Mouse (Mus musculus) retina, postnatal 7 days (tissue): ENCODE data around the gene Ugt1a10.
A peak's percentile ranks its signal among the peaks of the same experiment; 100 is the strongest.
"Not testable (repeated sequence)": the region's sequence is repeated elsewhere in the genome, so short reads cannot be mapped to it uniquely, and the experiment has no call there.

ENCODE experiments used
- DNase-seq: peaks from one replicate; pipeline ENCODE4 v3.0.0-alpha.2; 2012; ENCODE audit warnings: low read depth, low spot score

The Ugt1a10 gene

DNA sequence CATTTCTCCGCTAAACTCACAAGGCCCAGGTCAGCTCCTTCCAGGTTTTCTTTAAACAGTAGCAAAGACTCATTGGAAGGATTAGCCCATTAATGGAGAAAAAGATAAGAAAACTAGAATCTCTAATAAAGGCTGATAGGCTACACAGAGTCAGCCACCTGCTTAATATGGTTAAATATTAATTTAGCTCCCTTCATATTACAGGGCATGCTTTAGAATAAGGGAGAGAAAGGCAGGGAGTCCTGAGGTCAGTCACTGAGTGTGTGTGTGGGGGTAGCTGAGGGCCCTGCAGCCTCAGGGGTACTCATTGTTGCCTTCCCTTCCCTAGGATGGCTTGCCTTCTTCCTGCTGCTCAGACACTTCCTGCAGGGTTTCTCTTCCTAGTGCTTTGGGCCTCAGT is 83.0 kb downstream of the Ugt1a10 start:
- no peak for DNase-seq

GRCm38 (mm10) chr1:88140492-88140891 is 85.3 kb downstream of the Ugt1a10 start:
- not testable (repeated sequence) for DNase-seq

GRCm38 (mm10) chr1:88143966-88144675 is 88.9 kb downstream of the Ugt1a10 start:
- DNase-seq = peak; percentile 9

GRCm38 (mm10) chr1:88145278-88145677 is 90.1 kb downstream of the Ugt1a10 start:
- DNase-seq = not testable (repeated sequence)

DNA sequence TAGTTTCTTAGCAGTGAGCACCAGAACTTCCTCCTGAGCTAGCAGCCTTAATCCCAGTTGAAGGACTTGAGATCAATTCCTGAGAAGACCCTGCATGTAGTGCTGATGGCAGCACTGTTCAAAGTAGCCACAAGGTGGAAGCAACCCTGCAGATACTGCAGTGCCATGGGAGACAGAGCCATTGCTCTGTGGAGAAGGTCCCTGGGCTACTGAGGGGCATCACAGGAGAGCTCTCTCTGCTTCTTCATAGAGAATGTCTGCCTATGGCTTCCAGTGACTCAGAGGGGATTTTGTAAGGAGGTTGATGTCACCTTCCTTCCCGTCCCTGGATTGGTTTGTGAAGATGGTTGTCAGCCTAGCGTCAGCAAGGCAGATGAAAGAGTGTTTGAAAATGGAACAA is 94.9 kb downstream of the Ugt1a10 start:
- DNase-seq = not testable (repeated sequence)

- DNase-seq = no peak
These were observed 103.2 kb downstream of the Ugt1a10 start for GRCm38 (mm10) chr1:88158430-88158829.

GRCm38 (mm10) chr1:88165711-88166110 is 110.5 kb downstream of the Ugt1a10 start, which contains the start of gene Ugt1a5:
TSS of gene Ugt1a5 (plus strand) at chr1:88166012.
- no peak for DNase-seq

GRCm38 (mm10) chr1:88172190-88172589 is 117.0 kb downstream of the Ugt1a10 start:
- DNase-seq = not testable (repeated sequence)

DNA sequence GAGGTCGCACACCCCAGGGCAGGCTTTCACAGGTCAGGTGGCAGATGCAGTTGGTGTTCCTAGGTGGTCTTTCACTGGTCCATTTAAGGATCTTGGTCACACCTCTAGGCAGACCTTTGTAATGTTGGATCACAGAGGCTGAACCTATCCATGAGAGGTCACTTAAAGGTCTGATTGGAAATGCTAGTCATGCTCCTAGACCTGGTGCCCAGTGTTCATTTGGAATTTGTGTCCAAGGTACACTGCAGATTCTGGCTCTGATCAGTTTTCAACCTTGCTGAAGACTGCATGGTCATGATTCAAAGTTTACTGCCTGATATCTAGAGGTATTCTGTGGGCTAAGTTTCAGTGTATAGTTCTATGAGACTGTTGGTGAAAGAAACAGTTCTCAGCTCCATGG is 124.5 kb downstream of the Ugt1a10 start:
- no peak for DNase-seq

- DNase-seq = no peak
These were observed 131.2 kb downstream of the Ugt1a10 start for GRCm38 (mm10) chr1:88186325-88186935.

GRCm38 (mm10) chr1:88192136-88192535 is 136.9 kb downstream of the Ugt1a10 start:
- DNase-seq = no peak

GRCm38 (mm10) chr1:88195687-88196086 is 140.5 kb downstream of the Ugt1a10 start:
- DNase-seq = no peak

DNA sequence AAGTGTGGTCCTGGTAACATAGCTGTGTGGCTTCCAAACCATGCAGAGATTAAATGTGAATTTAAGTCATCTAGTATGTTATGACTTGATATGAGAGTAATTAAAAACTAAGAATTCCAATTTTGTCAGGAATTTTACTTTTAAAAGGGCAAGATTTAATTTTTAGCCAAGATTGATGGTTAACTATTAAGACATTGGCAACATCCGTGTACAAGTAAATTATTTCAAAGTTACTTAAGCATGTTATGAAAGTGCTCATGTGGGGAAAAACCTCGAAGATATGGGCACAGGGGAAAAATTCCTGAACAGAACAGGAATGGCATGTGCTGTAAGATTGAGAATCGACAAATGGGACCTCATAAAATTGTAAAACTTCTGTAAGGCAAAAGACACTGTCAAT is 142.3 kb downstream of the Ugt1a10 start:
- no peak for DNase-seq

DNA sequence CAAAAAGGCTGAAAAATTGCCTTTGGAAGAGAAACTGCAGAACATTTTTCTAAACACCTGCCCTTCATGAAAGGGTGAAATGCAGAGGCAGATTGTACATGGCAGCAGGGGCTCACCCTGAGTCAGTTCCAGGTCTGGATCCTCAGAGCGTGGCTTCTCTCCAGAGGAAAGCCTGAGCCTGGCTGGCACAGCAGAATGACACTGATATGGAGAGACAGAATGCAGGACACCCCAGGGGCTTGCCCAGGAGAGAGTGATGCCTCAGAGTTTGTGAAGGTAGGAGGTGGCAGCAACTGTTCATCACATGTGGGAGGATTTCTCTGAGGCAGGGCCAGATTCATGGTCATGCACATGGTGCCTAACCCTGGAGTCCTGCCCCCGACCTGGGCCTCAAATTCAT is 144.8 kb downstream of the Ugt1a10 start:
- no peak for DNase-seq

GRCm38 (mm10) chr1:88200456-88200855 is 145.3 kb downstream of the Ugt1a10 start, which contains the start of gene Ugt1a2:
TSS of gene Ugt1a2 (plus strand) at chr1:88200601.
- DNase-seq = no peak

- peak; percentile 50 for DNase-seq
These were observed 150.2 kb downstream of the Ugt1a10 start, which contains the start of gene Dnajb3 for GRCm38 (mm10) chr1:88205294-88205922. TSS of gene Dnajb3 (minus strand) at chr1:88205782.

DNA sequence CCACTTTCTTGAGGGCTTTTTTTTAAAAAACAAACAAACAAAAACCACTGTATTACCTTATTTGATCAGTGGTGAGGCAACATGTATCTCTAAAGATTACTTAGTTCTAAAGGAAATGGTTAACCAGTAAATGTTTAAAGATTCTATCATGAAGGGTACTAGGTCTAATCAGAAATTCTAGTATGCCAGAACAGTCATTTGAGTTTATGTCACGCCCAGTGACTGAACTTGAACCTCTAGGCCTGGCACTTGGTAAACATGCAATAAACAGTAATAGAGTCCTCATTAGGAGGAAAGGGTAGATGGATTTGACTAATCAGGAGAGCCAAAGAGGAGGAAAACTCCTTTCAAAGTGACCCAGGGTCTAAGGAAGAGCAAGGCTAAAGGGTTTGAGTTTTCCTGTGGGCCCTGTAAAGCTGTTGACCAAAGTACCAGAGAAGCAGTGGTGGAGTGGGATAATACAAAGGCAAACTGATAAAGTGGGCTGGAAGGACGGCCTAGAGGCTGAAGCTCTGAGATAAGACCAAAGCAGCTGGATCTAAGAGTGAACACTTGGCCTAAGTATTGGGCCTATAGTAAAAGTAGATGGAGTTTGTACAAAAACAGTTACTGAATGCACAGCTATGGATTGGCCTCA is 151.8 kb downstream of the Ugt1a10 start:
- no peak for DNase-seq

DNA sequence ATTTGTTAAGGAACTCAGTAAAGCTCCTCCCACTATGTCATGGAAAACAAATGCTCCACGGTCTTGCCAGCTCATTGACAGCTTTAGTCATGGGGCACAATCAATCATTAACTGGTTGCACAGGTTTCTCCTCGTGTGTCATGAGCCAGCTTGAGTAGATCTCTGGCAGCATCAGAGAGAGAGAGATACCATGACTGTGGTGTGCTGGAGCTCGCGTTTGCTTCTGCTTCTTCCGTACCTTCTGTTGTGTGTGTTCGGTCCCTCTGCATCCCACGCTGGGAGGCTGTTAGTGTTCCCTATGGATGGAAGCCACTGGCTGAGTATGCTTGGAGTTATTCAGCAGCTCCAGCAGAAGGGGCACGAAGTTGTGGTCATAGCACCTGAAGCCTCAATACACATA is 156.6 kb downstream of the Ugt1a10 start, which contains the start of gene Ugt1a1:
Ugt1a1 (plus strand) TSS at position 148 of the 400 bp plus-strand sequence.
- DNase-seq = no peak

DNA sequence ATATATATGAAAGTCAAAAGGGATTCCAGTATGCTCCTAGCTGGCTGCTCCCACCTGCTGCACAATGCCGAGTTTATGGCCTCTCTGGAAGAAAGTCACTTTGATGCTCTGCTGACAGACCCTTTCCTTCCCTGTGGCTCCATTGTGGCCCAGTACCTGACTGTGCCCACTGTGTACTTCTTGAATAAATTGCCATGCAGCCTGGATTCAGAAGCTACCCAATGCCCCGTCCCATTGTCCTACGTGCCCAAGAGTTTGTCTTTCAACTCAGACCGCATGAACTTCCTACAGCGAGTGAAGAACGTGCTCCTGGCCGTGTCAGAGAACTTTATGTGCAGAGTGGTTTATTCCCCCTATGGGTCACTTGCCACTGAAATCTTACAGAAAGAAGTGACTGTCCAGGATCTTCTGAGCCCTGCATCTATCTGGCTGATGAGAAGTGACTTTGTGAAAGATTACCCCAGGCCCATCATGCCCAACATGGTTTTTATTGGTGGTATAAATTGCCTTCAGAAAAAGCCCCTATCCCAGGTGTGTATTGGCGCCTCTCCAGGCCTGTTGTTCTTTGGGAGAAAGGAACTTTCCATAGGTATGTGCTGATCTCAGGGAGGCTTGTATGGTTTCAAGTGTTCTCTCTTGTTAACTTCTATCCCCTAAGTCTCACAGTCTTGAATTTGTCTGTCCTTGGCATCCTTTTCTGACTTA is 157.3 kb downstream of the Ugt1a10 start:
- no peak for DNase-seq

DNA sequence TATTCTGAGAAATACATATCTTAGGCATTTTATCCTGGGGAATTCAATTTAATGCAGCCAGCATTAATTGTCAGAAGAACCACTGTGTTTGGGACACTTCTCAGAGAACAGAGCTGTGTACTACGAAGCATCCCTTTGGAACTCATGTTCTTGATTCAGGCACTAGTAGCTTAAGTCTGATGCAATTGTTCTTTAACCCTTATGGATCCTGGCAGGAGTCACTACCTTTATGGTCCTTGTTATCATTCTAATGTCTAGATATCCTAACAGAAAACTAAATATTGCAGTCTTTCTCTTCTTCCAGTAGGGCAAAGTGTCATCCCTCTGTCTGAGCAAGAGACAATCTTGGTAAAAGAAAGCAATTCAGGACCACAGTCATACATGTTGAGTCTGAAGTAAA is 157.9 kb downstream of the Ugt1a10 start:
- DNase-seq = no peak

- no peak for DNase-seq
These were observed 158.7 kb downstream of the Ugt1a10 start for GRCm38 (mm10) chr1:88213766-88214461.
